Mouse (Mus musculus) retina, postnatal 1 day (tissue): ENCODE data around the gene Sdha.

Experiments
- DNase-seq: peaks from one replicate; pipeline ENCODE4 v3.0.0-alpha.2; 2012

The Sdha gene

DNA sequence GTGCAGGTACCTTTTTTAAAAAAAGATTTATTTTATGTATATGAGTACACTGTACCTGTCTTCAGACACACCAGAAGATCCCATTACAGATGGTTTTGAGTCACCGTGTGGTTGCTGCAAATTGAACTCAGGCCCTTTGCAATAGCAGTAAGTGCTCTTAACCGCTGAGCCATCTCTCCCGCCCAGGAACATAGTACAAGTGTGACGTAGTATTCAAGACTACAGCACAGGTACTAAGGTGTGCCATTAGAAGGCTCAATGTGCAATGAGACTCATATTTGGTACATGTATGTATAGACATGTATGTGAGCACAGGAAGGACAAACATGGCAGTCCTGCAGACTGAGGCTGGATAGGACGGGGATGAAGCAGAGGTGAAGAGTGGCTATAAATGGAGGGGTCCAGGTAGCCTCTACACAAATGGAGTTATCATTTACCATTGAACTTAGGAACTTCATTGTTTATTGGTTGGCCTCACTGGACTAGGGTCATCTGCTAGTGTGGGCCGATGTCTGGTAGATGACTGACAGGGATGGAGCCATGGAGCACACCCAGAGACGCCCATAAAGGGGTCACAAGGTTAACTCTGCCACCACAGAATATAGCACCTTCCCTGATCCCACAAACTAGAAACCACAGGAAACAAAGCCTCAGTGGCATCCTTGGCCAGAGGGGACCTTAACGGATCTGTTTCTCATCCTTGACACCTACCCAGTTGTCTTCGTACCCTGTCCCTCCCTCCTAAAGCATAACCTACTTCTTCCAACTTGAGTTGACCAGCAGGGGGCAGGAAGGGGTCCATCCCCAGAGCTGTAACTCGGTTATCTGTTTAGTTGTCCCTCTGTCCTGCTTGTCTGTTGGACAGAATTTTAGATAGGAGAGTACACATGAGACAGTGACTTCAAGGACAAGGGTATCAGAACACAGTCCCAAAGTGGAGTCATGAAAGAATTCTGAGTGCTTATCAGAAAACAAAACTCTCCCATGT lies 47.7 kb downstream of the Sdha start:
- no peak for DNase-seq

DNA sequence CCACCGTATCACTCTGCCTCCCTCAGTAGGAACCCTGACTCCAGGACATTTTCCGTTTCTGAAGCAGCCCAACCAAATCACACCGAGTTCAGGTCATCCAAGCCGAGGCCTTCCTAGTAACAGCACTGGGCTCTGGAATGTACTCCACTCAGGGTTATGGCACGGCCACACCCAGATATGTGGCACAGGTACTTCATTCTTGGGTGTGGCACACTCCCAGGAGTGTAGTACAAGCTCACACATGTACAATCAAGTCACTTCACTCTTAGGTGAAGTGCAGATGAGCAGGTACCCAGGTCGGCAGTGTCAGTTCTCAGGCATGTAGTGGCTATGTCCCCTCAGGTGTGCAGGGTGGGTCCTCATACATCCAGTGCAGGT lies 48.5 kb downstream of the Sdha start:
- no peak for DNase-seq

GRCm38 (mm10) chr13:74300925-74301606 lies 49.0 kb downstream of the Sdha start:
- peak; percentile 78 for DNase-seq

DNA sequence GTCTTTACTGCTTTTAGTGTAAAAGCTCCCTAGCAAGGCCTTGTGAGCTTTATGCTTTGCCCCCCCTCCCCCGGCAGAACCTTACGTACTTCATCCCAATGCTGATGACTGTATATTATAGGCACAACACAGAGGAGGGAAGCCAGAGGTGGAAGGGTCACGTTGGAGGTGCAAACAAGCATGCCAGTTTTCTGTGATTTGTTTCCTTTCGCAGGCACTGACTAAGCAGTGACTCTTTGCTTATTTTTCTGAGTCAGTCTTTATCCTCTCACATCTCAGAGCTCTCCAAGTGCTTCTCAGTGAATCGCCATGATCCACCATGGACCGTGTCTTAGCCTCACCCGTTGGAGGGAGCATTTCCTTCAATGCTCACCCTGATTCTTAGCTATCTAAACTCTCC lies 53.7 kb downstream of the Sdha start:
- no peak for DNase-seq

- peak; percentile 58 for DNase-seq
These were observed 57.9 kb downstream of the Sdha start, which contains the start of gene Ahrr for GRCm38 (mm10) chr13:74292167-74292566. Gene Ahrr, minus strand, starts transcription at chr13:74292331.

DNA sequence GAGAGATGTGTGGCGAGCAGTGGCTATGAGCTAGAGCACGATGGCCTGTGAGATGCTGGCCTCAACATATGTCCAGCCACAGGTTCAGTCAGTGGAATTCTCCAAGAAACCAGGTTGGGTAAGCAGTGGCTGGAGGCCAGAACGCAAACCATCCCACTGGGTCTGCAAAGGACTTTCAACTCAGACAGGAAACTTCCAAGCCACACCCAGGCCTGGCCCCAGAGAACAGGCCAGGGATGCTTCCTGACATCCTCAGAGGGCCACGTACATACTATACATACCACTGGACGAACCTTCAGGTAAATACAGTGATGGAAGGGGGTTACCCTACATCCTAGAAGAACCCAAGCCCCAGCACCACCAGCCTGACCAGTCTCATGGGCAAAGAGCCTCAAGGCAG lies 60.4 kb downstream of the Sdha start:
- no peak for DNase-seq

DNA sequence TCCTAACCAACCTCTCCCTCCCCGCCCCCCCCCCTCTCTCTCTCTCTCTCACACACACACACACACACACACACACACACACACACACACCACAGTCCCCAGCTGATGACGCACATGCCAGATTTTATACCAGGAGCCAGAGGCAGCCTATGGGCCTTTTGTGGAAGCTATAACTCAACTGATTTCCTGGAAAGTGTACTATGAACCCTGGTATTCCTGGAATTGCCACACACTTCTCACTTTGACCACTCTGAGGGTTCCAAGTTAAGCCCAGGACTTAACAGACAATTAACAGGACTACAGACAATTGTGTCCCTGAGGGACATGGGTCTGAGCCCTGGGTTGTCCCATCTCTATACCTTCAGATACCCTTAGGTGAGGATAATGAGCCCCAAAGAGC lies 67.8 kb downstream of the Sdha start:
- DNase-seq, result no peak

GRCm38 (mm10) chr13:74275726-74276125 lies 74.4 kb downstream of the Sdha start:
- DNase-seq, result no peak
